Mouse (Mus musculus) layer of hippocampus, postnatal 25 days (tissue): Measurements from ENCODE around the gene Klhl12. TPM values are rescaled to one million over a fixed set of nuclear protein-coding genes. Genes with fewer than 3 reads are reported as not detected.
"Not testable (repeated sequence)": the region's sequence is repeated elsewhere in the genome, so short reads cannot be mapped to it uniquely, and the experiment has no call there.

Experiments
- DNase-seq, 2 experiments: peaks; one replicate each; pipeline ENCODE4 v3.0.0; 2022; ENCODE audit warnings: mixed read lengths in 2 of 2, low spot score in 1 of 2; ENCODE audit errors: extremely low spot score in 1 of 2
- total RNA-seq, 2 experiments: library from RNA; stranded (reverse); gene quantifications; 2 replicates each; pipeline ENCODE4 v1.2.3; 2021

Klhl12 gene
- total RNA-seq, 2 experiments from 2014 or later = 40.2 to 43.8 TPM

- DNase-seq = no peak
Observed at GRCm38 (mm10) chr1:134445418-134445817, 9.9 kb upstream of the Klhl12 start.

GRCm38 (mm10) chr1:134448537-134448936, 6.8 kb upstream of the Klhl12 start:
- DNase-seq = not testable (repeated sequence)

- DNase-seq = no peak
Observed at GRCm38 (mm10) chr1:134450201-134450600, 5.1 kb upstream of the Klhl12 start.

GRCm38 (mm10) chr1:134450986-134451385, 4.3 kb upstream of the Klhl12 start:
- peak in 1 of 2 experiments; percentile 64 for DNase-seq

GRCm38 (mm10) chr1:134456060-134456459, 729 bp downstream of the Klhl12 start:
- DNase-seq = no peak

GRCm38 (mm10) chr1:134458139-134458727, 2.9 kb downstream of the Klhl12 start:
- no peak for DNase-seq

GRCm38 (mm10) chr1:134460294-134461284, 5.3 kb downstream of the Klhl12 start:
- DNase-seq = no peak

GRCm38 (mm10) chr1:134484623-134485022, 29.3 kb downstream of the Klhl12 start:
- no peak for DNase-seq

- DNase-seq = no peak
Observed at GRCm38 (mm10) chr1:134490903-134491801, 35.8 kb downstream of the Klhl12 start.

- no peak for DNase-seq
Observed at GRCm38 (mm10) chr1:134492276-134492675, 36.9 kb downstream of the Klhl12 start.

- no peak for DNase-seq
Observed at GRCm38 (mm10) chr1:134493496-134493895, 38.2 kb downstream of the Klhl12 start.

GRCm38 (mm10) chr1:134493956-134494355, 38.6 kb downstream of the Klhl12 start:
- DNase-seq = no peak

- peak; percentile 97 to 98 for DNase-seq
Observed at GRCm38 (mm10) chr1:134494428-134495215, 39.3 kb downstream of the Klhl12 start, which contains the start of gene Rabif. Gene Rabif, plus strand, starts transcription at chr1:134494648.

GRCm38 (mm10) chr1:134495216-134495539, 39.8 kb downstream of the Klhl12 start:
- no peak for DNase-seq

- no peak for DNase-seq
Observed at GRCm38 (mm10) chr1:134495991-134496390, 40.7 kb downstream of the Klhl12 start.

GRCm38 (mm10) chr1:134500916-134501315, 45.6 kb downstream of the Klhl12 start:
- no peak for DNase-seq

GRCm38 (mm10) chr1:134506201-134506600, 50.9 kb downstream of the Klhl12 start:
- no peak for DNase-seq

- no peak for DNase-seq
Observed at GRCm38 (mm10) chr1:134510018-134510417, 54.7 kb downstream of the Klhl12 start.

- no peak for DNase-seq
Observed at GRCm38 (mm10) chr1:134512183-134512582, 56.9 kb downstream of the Klhl12 start.

GRCm38 (mm10) chr1:134512584-134512983, 57.3 kb downstream of the Klhl12 start:
- DNase-seq = no peak
